Mouse (Mus musculus) layer of hippocampus, postnatal 25 days (tissue): ENCODE data around the gene Syne1. TPM values are rescaled to one million over a fixed set of nuclear protein-coding genes. Genes with fewer than 3 reads are reported as not detected.

Experiments used
- DNase-seq, 2 experiments: peaks; one replicate each; pipeline ENCODE4 v3.0.0; 2022; ENCODE audit warnings: mixed read lengths in 2 of 2, low spot score in 1 of 2; ENCODE audit errors: extremely low spot score in 1 of 2
- total RNA-seq, 2 experiments: library from RNA; stranded (reverse); gene quantifications; 2 replicates each; pipeline ENCODE4 v1.2.3; 2021

The Syne1 gene
- total RNA-seq, 2 experiments from 2014 or later: 241 to 279 TPM

DNA sequence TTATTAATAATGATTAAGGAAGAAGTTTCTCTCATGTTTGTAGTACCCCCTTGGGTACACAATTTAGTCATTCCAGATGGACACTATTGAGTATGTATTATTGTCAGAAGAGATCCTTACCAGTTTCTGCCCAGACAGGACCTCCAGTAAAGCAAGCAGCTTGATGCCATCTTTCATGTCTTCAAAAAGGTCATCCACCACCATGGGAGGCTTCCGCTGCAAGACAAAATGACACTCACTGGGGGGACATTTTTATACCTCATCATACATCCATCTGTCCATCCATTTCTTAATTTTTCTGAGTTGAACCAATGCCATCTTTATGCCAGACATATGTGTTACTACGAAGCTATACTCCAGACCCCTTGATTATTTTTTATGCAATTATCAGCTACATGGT is 108.3 kb downstream of the Syne1 start:
- DNase-seq: no peak

DNA sequence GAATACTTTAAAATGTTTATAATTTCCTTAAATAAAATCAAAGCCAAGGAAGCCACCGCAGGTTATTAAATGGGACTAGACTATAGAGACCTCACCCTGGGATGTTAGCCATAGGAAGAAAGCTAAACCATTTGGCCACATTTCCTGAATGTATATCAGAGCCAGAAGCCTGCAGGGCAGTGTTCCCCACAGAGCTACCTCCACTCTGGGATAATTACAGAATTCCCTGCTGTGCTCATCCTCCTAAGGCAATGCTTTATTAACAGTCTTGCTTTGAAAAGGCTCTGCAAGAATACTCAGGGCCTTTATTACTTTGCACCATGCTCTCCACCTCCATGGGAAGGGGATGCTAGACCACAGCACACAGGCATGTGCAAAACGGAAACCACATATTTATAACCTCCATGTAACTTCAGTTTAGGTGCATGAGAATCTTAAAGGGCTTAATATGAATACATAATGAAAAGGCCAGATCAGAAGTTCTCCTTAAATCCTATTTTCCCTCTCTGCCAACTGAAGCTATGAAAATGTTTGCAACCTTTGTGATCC is 111.4 kb downstream of the Syne1 start:
- no peak for DNase-seq

DNA sequence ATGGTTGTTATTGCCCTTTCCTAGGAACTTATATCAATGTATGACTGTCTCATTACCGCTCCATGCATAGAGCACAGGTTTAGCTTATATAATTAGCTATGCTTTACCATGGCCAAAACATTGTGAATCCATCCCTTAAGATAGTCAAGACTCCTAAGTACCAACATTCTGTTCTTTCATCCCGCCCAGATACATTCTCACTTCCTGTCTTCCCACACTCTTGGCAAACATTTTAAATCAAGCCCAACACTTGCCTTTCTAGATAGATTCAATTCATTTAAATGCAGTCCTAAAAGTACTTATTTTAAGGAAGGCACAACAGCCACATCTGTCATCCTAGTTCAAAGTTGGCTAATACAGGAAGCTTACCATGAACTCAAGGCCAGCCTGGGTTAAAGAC is 113.5 kb downstream of the Syne1 start:
- no peak for DNase-seq

DNA sequence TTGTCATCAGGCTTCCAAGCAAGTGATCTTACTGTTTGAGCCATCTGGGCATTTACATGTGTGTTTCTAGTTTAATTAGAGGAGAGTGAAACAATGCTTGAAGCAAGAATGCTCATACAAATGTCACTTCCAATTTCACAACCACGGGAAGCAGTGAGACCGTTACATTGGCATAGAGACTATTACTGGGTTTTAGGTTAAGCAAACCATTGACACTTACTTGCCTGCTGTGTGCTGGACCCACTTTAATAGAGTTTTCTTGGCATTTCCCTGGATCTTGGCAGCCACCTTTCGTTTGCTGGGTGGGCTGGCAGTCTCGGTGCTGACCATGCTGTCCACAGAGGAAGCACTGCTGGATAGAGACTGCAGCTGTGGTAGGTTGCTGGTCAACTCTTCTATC is 127.3 kb downstream of the Syne1 start:
- DNase-seq: no peak

- DNase-seq: no peak
Measured at GRCm38 (mm10) chr10:5415730-5416129, 135.6 kb downstream of the Syne1 start.

DNA sequence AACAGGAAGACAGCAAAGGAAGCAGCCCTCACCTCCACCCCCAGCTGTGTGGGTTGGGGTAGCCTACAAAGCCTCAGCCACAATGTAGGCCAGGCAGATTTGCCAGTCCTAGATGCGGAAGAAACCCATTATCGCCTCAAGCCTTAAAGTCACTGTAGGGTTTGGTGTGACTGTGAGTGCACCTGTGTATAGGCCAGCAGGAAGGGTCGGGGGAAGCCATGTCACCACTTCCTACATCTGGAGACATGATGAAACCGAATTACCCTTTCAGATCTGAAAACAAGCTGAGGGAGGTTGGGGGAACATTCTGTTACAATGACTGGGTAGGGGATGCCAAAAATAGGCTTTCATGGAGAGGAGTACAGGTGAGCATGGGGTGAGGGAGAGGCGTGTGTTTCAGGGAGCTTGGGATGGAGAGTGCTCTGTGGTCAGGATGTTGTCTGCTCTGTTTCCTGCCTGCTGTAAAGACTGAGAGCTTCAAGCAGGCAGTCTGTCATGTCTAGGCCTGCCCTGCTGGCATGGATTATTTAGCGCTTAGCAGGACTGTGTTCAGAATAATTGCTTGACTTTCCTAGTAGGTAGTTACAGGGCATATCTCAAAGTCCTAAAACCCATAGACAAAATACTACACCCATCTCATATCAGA is 167.0 kb downstream of the Syne1 start:
- no peak for DNase-seq

DNA sequence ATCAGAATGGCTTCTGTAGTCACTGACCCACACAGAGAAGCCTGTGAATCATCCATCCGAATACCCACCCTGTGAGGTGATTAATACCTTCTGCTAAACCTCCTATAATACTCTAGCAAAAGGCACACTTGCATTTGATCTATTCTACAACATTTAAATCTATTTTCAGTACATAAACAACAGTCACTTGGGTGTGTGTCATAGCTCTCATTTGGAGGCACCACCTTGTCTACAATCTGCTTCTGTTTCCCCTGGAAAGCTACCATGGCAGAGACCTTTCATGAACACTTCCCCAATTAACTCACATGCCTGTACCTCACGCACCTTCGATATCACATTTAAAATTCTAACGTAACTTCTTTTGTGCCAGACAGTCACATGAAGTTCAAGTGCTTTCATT is 169.7 kb downstream of the Syne1 start:
- no peak for DNase-seq

DNA sequence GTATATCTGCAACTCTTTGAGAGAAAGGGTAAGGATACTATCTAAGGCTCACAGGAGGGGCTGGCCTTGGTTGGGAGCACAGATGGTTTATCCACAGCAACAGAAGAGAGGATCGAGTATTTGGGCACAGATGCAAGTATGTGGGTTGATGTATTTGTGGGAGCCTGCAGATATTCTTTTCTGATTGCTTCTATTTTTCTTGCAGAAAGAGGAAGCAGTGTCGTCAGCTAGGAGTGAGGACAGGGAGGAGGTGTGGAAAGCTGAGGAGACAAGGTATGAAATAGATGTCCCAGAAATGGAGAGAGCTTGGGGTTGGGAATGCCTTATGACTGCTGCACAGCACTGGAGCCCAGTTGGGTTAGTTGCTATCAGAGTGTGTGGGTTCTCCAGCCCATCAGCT is 172.3 kb downstream of the Syne1 start:
- DNase-seq: no peak

GRCm38 (mm10) chr10:5369599-5369998 is 181.7 kb downstream of the Syne1 start:
- DNase-seq: no peak

GRCm38 (mm10) chr10:5368266-5368665 is 183.0 kb downstream of the Syne1 start:
- peak in 1 of 2 experiments; percentile 23 for DNase-seq

GRCm38 (mm10) chr10:5367465-5368011 is 183.7 kb downstream of the Syne1 start:
- peak in 1 of 2 experiments; percentile 41 for DNase-seq

- no peak for DNase-seq
Measured at GRCm38 (mm10) chr10:5360560-5360959, 190.7 kb downstream of the Syne1 start.

GRCm38 (mm10) chr10:5356614-5357013 is 194.7 kb downstream of the Syne1 start:
- no peak for DNase-seq

GRCm38 (mm10) chr10:5353390-5353789 is 197.9 kb downstream of the Syne1 start:
- DNase-seq: no peak

DNA sequence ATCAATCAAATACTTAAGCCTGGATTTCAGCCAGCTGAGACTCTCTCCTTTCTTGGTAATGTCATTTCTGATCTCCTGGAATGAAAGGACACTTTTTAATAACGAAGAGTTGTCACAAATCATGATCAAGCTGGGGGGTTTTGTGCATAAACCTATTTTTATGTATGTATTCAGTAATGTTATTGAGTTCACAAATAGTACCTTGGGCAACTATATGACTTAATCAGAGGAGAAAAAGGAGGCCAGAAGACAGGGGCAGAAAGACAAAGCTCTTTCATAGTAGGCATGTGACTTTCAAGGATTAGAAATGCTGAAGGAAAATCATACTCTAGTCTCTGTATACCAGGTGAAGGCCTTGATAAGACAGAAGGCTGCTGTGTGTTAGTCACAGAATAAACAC is 204.4 kb downstream of the Syne1 start:
- DNase-seq: no peak

DNA sequence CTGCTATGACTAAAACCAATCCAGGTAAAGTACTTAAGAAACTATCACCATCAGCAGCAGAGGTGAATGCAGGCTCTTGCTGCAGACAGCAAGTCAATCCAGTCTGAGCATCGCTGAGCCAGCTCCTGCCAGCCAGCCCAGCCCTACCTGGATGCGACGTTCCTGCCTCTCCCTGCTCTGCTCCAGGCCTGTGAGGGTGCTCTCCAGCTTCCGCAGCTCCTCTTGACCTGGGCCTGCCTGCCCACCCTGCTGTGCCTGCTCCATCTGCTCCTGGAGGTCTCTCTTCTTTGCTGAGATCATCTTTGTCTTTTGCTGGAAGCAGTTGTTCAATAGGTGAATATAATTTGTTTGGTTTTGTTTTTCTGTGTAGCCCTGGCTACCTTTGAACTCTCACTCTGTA is 208.1 kb downstream of the Syne1 start:
- DNase-seq: no peak

GRCm38 (mm10) chr10:5336394-5336793 is 214.9 kb downstream of the Syne1 start:
- DNase-seq: no peak

- no peak for DNase-seq
Measured at GRCm38 (mm10) chr10:5332801-5333200, 218.5 kb downstream of the Syne1 start.

- no peak for DNase-seq
Measured at GRCm38 (mm10) chr10:5326716-5327115, 224.6 kb downstream of the Syne1 start.

DNA sequence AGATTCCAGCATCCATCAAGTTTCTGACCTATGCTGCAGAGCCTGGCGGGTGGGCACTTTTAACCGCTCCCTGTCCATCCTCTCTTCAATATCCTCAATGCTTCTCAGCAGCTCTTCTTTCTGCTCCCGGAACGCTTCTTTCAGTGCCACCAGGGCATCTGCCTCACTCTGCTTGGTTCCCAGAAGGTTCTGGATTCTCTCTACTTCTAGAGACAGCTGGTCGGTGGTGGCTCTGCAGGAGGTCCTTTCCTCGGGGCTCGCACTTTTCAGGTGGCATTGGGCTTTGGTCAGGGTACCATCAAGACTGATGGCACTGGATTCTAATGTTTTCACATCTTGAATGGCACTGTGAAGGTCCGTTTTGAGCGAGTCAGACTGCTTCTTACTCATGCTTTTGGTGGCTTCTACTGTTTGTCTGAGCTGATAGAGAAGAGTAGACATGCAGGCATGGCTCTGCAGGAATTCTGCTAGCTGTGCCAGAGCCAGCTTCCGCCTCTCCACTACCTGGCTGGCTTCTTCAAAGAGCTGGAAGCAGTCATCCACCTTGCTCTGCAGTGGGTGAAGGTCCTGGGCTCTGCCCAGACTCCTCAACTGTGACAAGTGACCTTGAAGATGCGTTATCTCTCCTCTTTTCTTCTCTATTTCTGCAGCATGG is 227.4 kb downstream of the Syne1 start:
- no peak for DNase-seq

DNA sequence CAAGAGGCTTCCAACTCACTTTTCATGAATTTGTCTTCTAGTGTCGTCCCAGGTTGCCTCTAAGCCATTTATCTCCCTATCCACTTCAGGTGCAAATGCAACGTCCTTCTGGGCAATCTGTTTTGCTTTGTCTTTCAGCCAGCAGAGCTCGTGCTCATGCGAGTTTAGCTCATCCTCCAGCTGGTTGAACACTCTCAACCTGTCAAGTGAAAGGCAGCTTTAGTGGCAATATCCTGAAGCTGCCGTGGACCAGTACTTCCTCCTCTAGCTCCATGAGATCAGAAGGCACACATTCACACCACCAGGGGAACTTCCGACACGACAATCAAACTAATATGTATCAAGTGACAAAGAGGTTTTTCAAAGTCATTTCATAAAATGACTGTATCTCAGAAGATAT is 228.7 kb downstream of the Syne1 start:
- no peak for DNase-seq

DNA sequence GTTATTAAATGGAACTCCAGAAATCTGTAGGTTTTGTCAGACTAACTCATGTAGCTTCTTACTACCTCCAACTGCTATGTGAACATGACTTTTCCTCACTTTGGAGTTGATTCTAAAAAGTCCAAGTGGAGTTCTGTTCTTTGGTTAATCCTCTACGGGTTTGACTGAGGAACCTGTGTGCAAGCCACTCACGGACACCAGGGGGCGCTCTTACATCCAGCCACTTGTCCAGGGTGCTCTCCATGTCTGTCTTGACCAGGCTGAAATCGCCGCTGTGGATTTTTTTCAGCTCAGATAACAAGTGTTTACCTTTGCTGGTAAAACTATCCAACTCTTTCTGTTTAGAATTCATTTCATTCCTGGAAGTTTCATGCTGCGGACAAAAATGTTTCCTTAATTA is 233.7 kb downstream of the Syne1 start:
- DNase-seq: peak; percentile 65 to 83
